Mouse (Mus musculus): Measurements from ENCODE around the gene U2surp. TPM values are rescaled to one million over a fixed set of nuclear protein-coding genes. Genes with fewer than 3 reads are reported as not detected.

The U2surp gene
- polyA plus RNA-seq, 1 experiment = 51.8 TPM

DNA sequence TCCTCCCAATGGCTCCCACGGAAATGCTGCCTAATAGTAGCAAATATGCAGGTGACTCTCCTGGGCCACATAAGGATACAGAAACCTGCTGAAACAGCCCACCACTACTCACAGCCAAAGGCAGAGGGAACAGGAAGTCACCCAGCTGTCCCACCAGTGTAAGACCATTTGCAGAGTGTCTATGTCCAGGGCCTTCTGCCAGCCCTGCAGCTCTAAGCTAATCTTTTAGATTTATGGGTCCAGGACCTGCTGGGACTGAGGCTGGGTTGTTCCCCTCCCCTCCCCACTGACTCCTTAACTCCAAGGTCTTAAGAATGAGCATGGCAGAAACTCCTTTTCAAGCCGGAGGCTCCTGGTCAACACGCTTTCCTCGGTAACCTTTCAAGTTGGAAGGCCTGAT lies 83.5 kb downstream of the U2surp start:
- H3K4me3 ChIP-seq (ENCODE audit: insufficient read depth, low read length) = no peak overlapping the region
- no peaks in the 10 kb centered on the region for H3K4me1 ChIP-seq (ENCODE audit: control insufficient read depth, insufficient read depth, low read length)
- TF ChIP-seq CTCF (IDR thresholded peaks at IDR 0.05; ENCODE audit: low read depth, low read length) (no peak), POLR2A (IDR thresholded peaks at IDR 0.05; ENCODE audit: borderline replicate concordance, low read depth, low read length) (no peak)
- no peak overlapping the region for H3K27ac ChIP-seq (ENCODE audit: insufficient read depth, low read depth, low read length)

DNA sequence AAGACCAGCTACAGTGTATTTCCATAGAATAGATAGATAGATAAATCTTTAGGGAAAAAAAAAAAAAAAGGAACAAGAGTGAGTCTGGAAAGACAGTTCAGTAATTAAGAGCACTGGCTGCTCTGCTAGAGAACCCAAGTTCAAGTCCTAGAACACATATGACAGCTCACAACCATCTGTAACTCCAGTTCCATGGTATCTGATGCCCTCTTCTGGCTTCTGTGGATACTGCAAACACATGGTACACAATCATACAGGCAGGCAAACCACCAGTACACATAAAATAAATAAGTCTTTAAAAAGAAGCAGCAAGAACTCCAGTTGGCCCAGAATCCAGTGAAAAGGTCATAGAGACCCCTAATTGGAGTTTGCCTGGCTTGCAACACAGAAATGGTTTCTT lies 97.9 kb downstream of the U2surp start:
- Histone ChIP-seq H3K4me3 (ENCODE audit: insufficient read depth, low read length) (no peak overlapping the region), H3K4me1 (ENCODE audit: control insufficient read depth, insufficient read depth, low read length) (no peaks in the 10 kb centered on the region), H3K27ac (ENCODE audit: insufficient read depth, low read depth, low read length) (no peak overlapping the region)
- TF ChIP-seq POLR2A (IDR thresholded peaks at IDR 0.05; ENCODE audit: borderline replicate concordance, low read depth, low read length) = no peak
- no peak for TF ChIP-seq CTCF (IDR thresholded peaks at IDR 0.05; ENCODE audit: low read depth, low read length)

DNA sequence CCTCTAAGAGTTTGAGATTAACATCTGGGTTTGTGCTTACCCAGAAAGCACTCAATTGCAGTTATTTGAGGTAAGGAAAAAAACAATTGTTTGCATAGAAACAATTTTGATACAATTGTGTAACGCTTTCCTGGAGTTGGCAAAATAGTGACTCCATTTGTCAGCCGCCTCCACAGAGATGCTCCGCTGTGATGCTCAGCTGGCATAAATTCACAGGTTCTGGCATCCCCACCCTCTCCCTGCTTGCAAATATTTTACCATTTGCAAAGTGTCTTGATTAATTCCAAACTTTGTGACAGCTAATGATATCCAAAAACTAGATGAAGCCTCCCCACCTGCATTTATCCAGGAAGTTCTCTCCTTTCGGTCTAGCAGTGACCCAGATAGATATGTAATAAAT lies 99.7 kb downstream of the U2surp start:
- no peak overlapping the region for H3K4me3 ChIP-seq (ENCODE audit: insufficient read depth, low read length)

GRCm38 (mm10) chr9:95407586-95408220 lies 104.1 kb downstream of the U2surp start:
- Histone ChIP-seq H3K4me1 (ENCODE audit: control insufficient read depth, insufficient read depth, low read length) (no peaks in the 10 kb centered on the region), H3K4me3 (ENCODE audit: insufficient read depth, low read length) (peak overlapping the region; percentile 28; the same call in 1 of the 2 replicates), H3K27ac (ENCODE audit: insufficient read depth, low read depth, low read length) (no peak overlapping the region)
- no peak for TF ChIP-seq POLR2A (IDR thresholded peaks at IDR 0.05; ENCODE audit: borderline replicate concordance, low read depth, low read length)
- TF ChIP-seq CTCF (IDR thresholded peaks at IDR 0.05; ENCODE audit: low read depth, low read length) = no peak

More for the DNA sequence above, 99.7 kb downstream of the U2surp start:
- TF ChIP-seq POLR2A (IDR thresholded peaks at IDR 0.05; ENCODE audit: borderline replicate concordance, low read depth, low read length) = no peak
- TF ChIP-seq CTCF (IDR thresholded peaks at IDR 0.05; ENCODE audit: low read depth, low read length) = no peak
- Histone ChIP-seq H3K27ac (ENCODE audit: insufficient read depth, low read depth, low read length) (no peak overlapping the region), H3K4me1 (ENCODE audit: control insufficient read depth, insufficient read depth, low read length) (no peaks in the 10 kb centered on the region)

Other genes starting within 250 kb of the U2surp start
- not detected in 2 replicates for gene Chst2, start 105.3 kb downstream of the U2surp start, polyA plus RNA-seq (2012; ENCODE audit: insufficient read depth, insufficient read length, missing spikeins)
- not detected in 2 replicates for gene Paqr9, start 47.7 kb upstream of the U2surp start, polyA plus RNA-seq (2012; ENCODE audit: insufficient read depth, insufficient read length, missing spikeins)
- gene Pcolce2, start 125.6 kb upstream of the U2surp start, polyA plus RNA-seq (2012; ENCODE audit: insufficient read depth, insufficient read length, missing spikeins) = not detected in 2 replicates
- 0.12 and 0.37 TPM in 2 replicates for gene Trpc1, start 238.4 kb upstream of the U2surp start, polyA plus RNA-seq (2012; ENCODE audit: insufficient read depth, insufficient read length, missing spikeins)

Measured in bone marrow macrophage, adult 2 months (primary cell).